23 mouse cellular contexts compared by ENCODE assay signal in the genomic region with DNA sequence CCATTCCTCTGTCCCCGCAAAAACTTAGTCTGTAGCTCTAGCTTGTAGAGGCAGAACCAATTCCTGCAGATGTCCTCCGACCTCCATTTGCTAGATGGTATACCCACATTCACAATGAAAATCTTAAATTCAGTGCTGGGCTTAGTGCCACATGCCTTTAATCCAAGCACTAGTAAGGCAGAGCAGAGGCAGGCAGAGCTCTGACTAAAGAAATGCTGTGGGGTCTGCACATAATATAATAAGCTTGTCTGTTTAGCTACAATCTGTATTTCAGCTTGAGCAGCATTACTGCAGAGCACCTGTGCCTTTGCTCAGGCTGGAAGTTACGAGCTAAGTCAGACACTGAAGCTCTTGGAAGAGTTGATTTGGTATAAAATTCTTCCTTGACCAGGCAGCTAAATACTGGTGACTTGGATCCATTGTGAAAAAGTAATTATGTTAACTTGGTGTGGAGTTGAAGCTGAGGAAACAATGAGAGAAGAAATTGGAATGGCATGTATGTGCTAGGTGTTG. TPM values are rescaled to one million over a fixed set of nuclear protein-coding genes. Genes with fewer than 3 reads are reported as not detected.
DNase-seq lines count a peak whose midpoint lies in the region; ATAC-seq and TF ChIP-seq lines count a peak whose summit lies in the region.
"Had no signal": no experiment of that assay in that cellular context is flagged by ENCODE, and none has a peak within 500 bp of the region (broad histone marks: within the 10 kb centered on the region; RNA-seq: fewer than 3 reads in every experiment).

No protein-coding gene starts in this region.

- no peak overlapping the region for H3K4me2 ChIP-seq in heart, embryonic 12.5 days
- H3K4me2 ChIP-seq: heart, embryonic 15.5 days had no signal

- H3K9me3 ChIP-seq in heart, embryonic 12.5 days (replicated peaks) = no peaks in the 10 kb centered on the region
- H3K9me3 ChIP-seq: heart, embryonic 15.5 days; megakaryocyte, embryonic 14.5 days had no signal

- H3K27me3 ChIP-seq in heart, embryonic 12.5 days (replicated peaks) = no peaks in the 10 kb centered on the region
- H3K27me3 ChIP-seq in heart, adult 2 months (ENCODE audit: control insufficient read depth, insufficient read depth, low read length) = no peaks in the 10 kb centered on the region
- H3K27me3 ChIP-seq: heart, embryonic 15.5 days; megakaryocyte, embryonic 14.5 days had no signal

- H3K27ac ChIP-seq in heart, embryonic 12.5 days (ENCODE audit: poor library complexity, severe bottlenecking) = 0 out of 2 replicates have a peak overlapping the region, but pooled peaks have one; percentile 0
- no peak overlapping the region for H3K27ac ChIP-seq in heart, adult 2 months
- H3K27ac ChIP-seq: heart, embryonic 15.5 days; stomach, postnatal 0 days had no signal

- no peak for TF ChIP-seq POLR2A in heart, adult 2 months (IDR thresholded peaks at IDR 0.05; ENCODE audit: insufficient read depth, low read depth, low read length)

- intact Hi-C loops in heart, adult 2 months (cut with DNase I) = no loop called here

- ATAC-seq in heart, embryonic 12.5 days (ENCODE audit: insufficient number of reproducible peaks, low FRiP score) = no peak
- ATAC-seq: inflammation-experienced regulatory T-cells, adult 6 months had no signal

- 84% methylated on average over 3 of the region's 3 CpGs for WGBS in heart, embryonic 12.5 days
- WGBS in heart, adult 2 months = 84% methylated on average over 3 of the region's 3 CpGs

- H3K79me2 ChIP-seq in heart, adult 2 months (replicated peaks; ENCODE audit: control insufficient read depth, insufficient read depth, low read length) = no peaks in the 10 kb centered on the region

- no peak for TF ChIP-seq EP300 in heart, adult 2 months (IDR thresholded peaks at IDR 0.05; ENCODE audit: insufficient read depth, low read depth, low read length)

- H3K4me3 ChIP-seq in heart, embryonic 12.5 days = no peak overlapping the region
- no peak overlapping the region for H3K4me3 ChIP-seq in heart, adult 2 months
- H3K4me3 ChIP-seq: heart, embryonic 15.5 days; megakaryocyte, embryonic 14.5 days had no signal

- H3K36me3 ChIP-seq in heart, embryonic 12.5 days = peaks cover 66% of the 10 kb centered on the region
- peaks cover 36% of the 10 kb centered on the region for H3K36me3 ChIP-seq in heart, adult 2 months (ENCODE audit: control insufficient read depth, insufficient read depth, low read length)

- DNase-seq in adrenal gland, postnatal 14 days = peak; percentile 3
- no peak for DNase-seq in adrenal gland, adult 2 months
- no peak for DNase-seq in heart, adult 2 months
- DNase-seq in 416B (ENCODE audit: low read depth) = peak; percentile 28
- peak; percentile 41 for DNase-seq in naive thymus-derived CD4-positive, alpha-beta T cell, adult 2 months (ENCODE audit: low read depth)
- no peak for DNase-seq in gastrocnemius, postnatal 25 days
- DNase-seq: adrenal gland, adult 8-10 months; cerebellum, adult 9-10 months; kidney, adult 8-10 months; kidney, postnatal 36 days; liver, postnatal 0 days; midbrain, embryonic 14.5 days; right cerebral cortex, postnatal 4 days had no signal

- TF ChIP-seq CTCF in heart, adult 2 months (IDR thresholded peaks at IDR 0.05) = no peak

- no peak overlapping the region for H3K9ac ChIP-seq in heart, embryonic 12.5 days
- H3K9ac ChIP-seq in heart, adult 2 months (ENCODE audit: low read depth, low read length) = no peak overlapping the region
- H3K9ac ChIP-seq: heart, embryonic 15.5 days; liver, postnatal 0 days had no signal

- H3K4me1 ChIP-seq in heart, embryonic 12.5 days (replicated peaks) = peaks cover 15% of the 10 kb centered on the region
- peaks cover 3% of the 10 kb centered on the region for H3K4me1 ChIP-seq in heart, adult 2 months (ENCODE audit: control insufficient read depth, insufficient read depth, low read length)

RNA-seq across cellular contexts. Expression of gene Hnrnph1, which starts 10.4 kb away (rescaled TPM):
- total RNA-seq in adrenal gland, postnatal 14 days (2021) = 269 and 317 TPM in 2 replicates
- total RNA-seq in adrenal gland, adult 2 months (2021) = 100 to 1,000 TPM; 225 to 240 TPM
- 13.4 and 13.7 TPM in 2 replicates for polyA plus RNA-seq in adrenal gland, adult 2 months (2012; rRNA removed)
- 255 and 272 TPM in 2 replicates for polyA plus RNA-seq in heart, embryonic 12.5 days (2016; fragmentation: Nextera tagmentation; extraction: Ambion mirVana)
- total RNA-seq in heart, adult 2 months (2021) = 100 to 1,000 TPM; 110 to 114 TPM
- polyA plus RNA-seq in heart, adult 2 months (2012; rRNA removed) = 56.3 and 103 TPM in 2 replicates
- 10 to 100 TPM; 79.5 to 83.6 TPM for total RNA-seq in gastrocnemius, postnatal 25 days (2021)

RNA-seq across cellular contexts. Expression of gene Cby3, which starts 33.0 kb away (rescaled TPM):
- total RNA-seq in adrenal gland, postnatal 14 days (2021) = not detected in 2 replicates
- not detected for total RNA-seq in adrenal gland, adult 2 months (2021)
- polyA plus RNA-seq in adrenal gland, adult 2 months (2012; rRNA removed) = 0.57 TPM in 1 of 2 replicates, not detected in the other
- polyA plus RNA-seq in heart, embryonic 12.5 days (2016; fragmentation: Nextera tagmentation; extraction: Ambion mirVana) = 0.26 TPM in 1 of 2 replicates, not detected in the other
- not detected for total RNA-seq in heart, adult 2 months (2021)
- 0.29 TPM in 1 of 2 replicates, not detected in the other for polyA plus RNA-seq in heart, adult 2 months (2012; rRNA removed)
- total RNA-seq in gastrocnemius, postnatal 25 days (2021) = not detected
- total RNA-seq: adrenal gland, adult 8-10 months; common myeloid progenitor, adult 5-6 weeks; gastrocnemius, postnatal 36 days; left cerebral cortex, postnatal 36 days; liver, adult 2 months had no signal
- polyA plus RNA-seq: embryonic facial prominence, embryonic 11.5 days; inflammation-experienced regulatory T-cells, adult 6 months; liver, adult 2 months had no signal

RNA-seq across cellular contexts. Expression of gene Rufy1, which starts 43.7 kb away (rescaled TPM):
- 27.1 and 29.5 TPM in 2 replicates for total RNA-seq in adrenal gland, postnatal 14 days (2021)
- total RNA-seq in adrenal gland, adult 2 months (2021) = 10 to 100 TPM; 33.8 to 45.8 TPM
- 23.5 and 24.6 TPM in 2 replicates for polyA plus RNA-seq in adrenal gland, adult 2 months (2012; rRNA removed)
- polyA plus RNA-seq in heart, embryonic 12.5 days (2016; fragmentation: Nextera tagmentation; extraction: Ambion mirVana) = 19.6 and 21.8 TPM in 2 replicates
- 10 to 100 TPM; 27.6 to 30.4 TPM for total RNA-seq in heart, adult 2 months (2021)
- polyA plus RNA-seq in heart, adult 2 months (2012; rRNA removed) = 26.0 and 41.4 TPM in 2 replicates
- 10 to 100 TPM; 17.9 to 21.6 TPM for total RNA-seq in gastrocnemius, postnatal 25 days (2021)

Comparison
In these comparisons a context has a peak if more than half of its experiments do, and no peak if none do; other contexts are left out.
1. DNase-seq: peak in adrenal gland, postnatal 14 days (single experiment), 416B (single experiment) and naive thymus-derived CD4-positive, alpha-beta T cell, adult 2 months (single experiment); none in adrenal gland, adult 2 months (single experiment), heart, adult 2 months (0 of 2) and gastrocnemius, postnatal 25 days (single experiment).